Mouse (Mus musculus) 3134 (cell line): ENCODE data around the gene C2cd2.

Experiments
- DNase-seq: peaks from one replicate; pipeline ENCODE4 v3.0.0-alpha.2; 2011; ENCODE audit warnings: low spot score; ENCODE audit not compliant: insufficient read length; ENCODE audit errors: extremely low read depth

The C2cd2 gene

GRCm38 (mm10) chr16:97887762-97888161 is 74.6 kb downstream of the C2cd2 start:
- no peak for DNase-seq

GRCm38 (mm10) chr16:97883696-97884095 is 78.7 kb downstream of the C2cd2 start:
- DNase-seq: no peak

- no peak for DNase-seq
Observed at GRCm38 (mm10) chr16:97882891-97883290, 79.5 kb downstream of the C2cd2 start.

GRCm38 (mm10) chr16:97879134-97879533 is 83.3 kb downstream of the C2cd2 start:
- no peak for DNase-seq

- DNase-seq: no peak
Observed at GRCm38 (mm10) chr16:97877502-97877901, 84.9 kb downstream of the C2cd2 start.

GRCm38 (mm10) chr16:97875101-97875500 is 87.3 kb downstream of the C2cd2 start:
- no peak for DNase-seq

GRCm38 (mm10) chr16:97874376-97874775 is 88.0 kb downstream of the C2cd2 start:
- no peak for DNase-seq

- DNase-seq: no peak
Observed at GRCm38 (mm10) chr16:97872657-97873056, 89.7 kb downstream of the C2cd2 start.

- no peak for DNase-seq
Observed at GRCm38 (mm10) chr16:97869193-97870102, 93.0 kb downstream of the C2cd2 start.

- no peak for DNase-seq
Observed at GRCm38 (mm10) chr16:97863932-97864467, 98.4 kb downstream of the C2cd2 start.

- DNase-seq: no peak
Observed at GRCm38 (mm10) chr16:97856050-97856449, 106.3 kb downstream of the C2cd2 start.

GRCm38 (mm10) chr16:97851741-97852319 is 110.6 kb downstream of the C2cd2 start, which contains the start of gene Prdm15:
Gene Prdm15 (minus strand): TSS chr16:97851850.
- DNase-seq: peak; percentile 80

GRCm38 (mm10) chr16:97851061-97851740 is 111.2 kb downstream of the C2cd2 start:
- peak; percentile 81 for DNase-seq

GRCm38 (mm10) chr16:97850667-97851060 is 111.7 kb downstream of the C2cd2 start:
- no peak for DNase-seq

- no peak for DNase-seq
Observed at GRCm38 (mm10) chr16:97848832-97849231, 113.6 kb downstream of the C2cd2 start.

- DNase-seq: no peak
Observed at GRCm38 (mm10) chr16:97844967-97845937, 117.1 kb downstream of the C2cd2 start.

GRCm38 (mm10) chr16:97832154-97832553 is 130.2 kb downstream of the C2cd2 start:
- no peak for DNase-seq

GRCm38 (mm10) chr16:97828207-97828606 is 134.2 kb downstream of the C2cd2 start:
- no peak for DNase-seq

- DNase-seq: no peak
Observed at GRCm38 (mm10) chr16:97823311-97824007, 138.9 kb downstream of the C2cd2 start.
